Comparison of ENCODE assay signal across 14 mouse cellular contexts in the genomic region with DNA sequence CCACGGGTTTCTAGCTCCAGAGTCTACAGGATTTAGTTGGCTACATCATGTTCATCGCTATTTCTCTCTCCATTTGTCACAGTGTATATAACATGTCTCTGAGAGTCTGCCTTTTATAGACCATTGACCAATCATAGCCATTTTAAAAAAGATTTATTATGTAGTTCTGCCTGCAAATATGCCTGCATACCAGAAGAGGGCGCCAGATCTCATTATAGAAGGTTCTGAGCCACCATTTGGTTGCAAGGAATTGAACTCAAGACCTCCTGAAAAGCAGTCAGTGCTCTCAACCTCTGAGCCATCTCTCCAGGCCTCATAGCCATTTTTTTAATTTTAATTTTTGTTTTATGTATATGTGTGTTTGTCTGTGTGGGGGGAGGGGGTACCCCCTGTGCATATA.
DNase-seq lines count a peak whose midpoint lies in the region; TF ChIP-seq lines count a peak whose summit lies in the region.
"Had no signal": no experiment of that assay in that cellular context is flagged by ENCODE, and none has a peak within 500 bp of the region (broad histone marks: within the 10 kb centered on the region; RNA-seq: fewer than 3 reads in every experiment).

No protein-coding gene starts in this region.

- H3K4me2 ChIP-seq in CH12.LX (ENCODE audit: insufficient read depth, low read depth, poor library complexity, severe bottlenecking) = no peak overlapping the region
- H3K4me2 ChIP-seq: midbrain, embryonic 13.5 days had no signal

- dilution Hi-C loops in CH12.LX (cut with MboI; ENCODE audit: extremely low pct_ligation_motif_present, extremely low pct_unique_long_range_greater_than_20kb, low sequenced_read_pairs) = no loop called here

- intact Hi-C loops in left cerebral cortex, adult 2 months (cut with DNase I) = loop anchor here (2.0 kb wide), 1 partner anchor 151 kb away; a partner anchor contains a TSS
- intact Hi-C loops in left cerebral cortex, postnatal 4 days (cut with DNase I) = no loop called here

- no peaks in the 10 kb centered on the region for H3K27me3 ChIP-seq in CH12.LX (replicated peaks)
- H3K27me3 ChIP-seq: midbrain, embryonic 13.5 days had no signal

- peak; percentile 51 for TF ChIP-seq RAD21 in CH12.LX (IDR thresholded peaks at IDR 0.05; ENCODE audit: low read depth, low read length)

- TF ChIP-seq EP300 in CH12.LX (IDR thresholded peaks at IDR 0.05; ENCODE audit: low read length) = no peak

- peak; percentile 42 for TF ChIP-seq CTCF in left cerebral cortex, adult 2 months (IDR thresholded peaks at IDR 0.05)
- peak; percentile 26 to 54; a peak in 3 of 4 replicates for TF ChIP-seq CTCF in CH12.LX (conservative IDR thresholded peaks at IDR 0.05 in 1 of 2, IDR thresholded peaks at IDR 0.05 in 1 of 2; ENCODE audit: low read depth in 2 of 2, low read length in 2 of 2)
- 0 out of 2 replicates have a peak, but pooled peaks have one; percentile 10 for TF ChIP-seq CTCF in brain, embryonic 14.5 days (IDR thresholded peaks at IDR 0.05; ENCODE audit: borderline replicate concordance, extremely low read depth, insufficient read depth, insufficient read length)

- in situ Hi-C loops in CH12.LX (cut with MboI; ENCODE audit: low pct_ligation_motif_present, low pct_unique_long_range_greater_than_20kb, low sequenced_read_pairs) = no loop called here

- H3K4me1 ChIP-seq in CH12.LX (ENCODE audit: control insufficient read depth in 1 of 2, insufficient read depth in 2 of 2) = no peaks in the 10 kb centered on the region
- H3K4me1 ChIP-seq: midbrain, embryonic 13.5 days had no signal

- no peak overlapping the region for H3K9ac ChIP-seq in CH12.LX (ENCODE audit: insufficient read depth, low read depth)
- H3K9ac ChIP-seq: midbrain, embryonic 13.5 days had no signal

- H3K9me3 ChIP-seq in CH12.LX (replicated peaks; ENCODE audit: low read length) = no peaks in the 10 kb centered on the region
- H3K9me3 ChIP-seq: embryonic facial prominence, embryonic 10.5 days; midbrain, embryonic 13.5 days had no signal

- H3K79me2 ChIP-seq in CH12.LX (replicated peaks; ENCODE audit: control insufficient read depth, extremely low read depth, insufficient read depth, poor library complexity, severe bottlenecking) = no peaks in the 10 kb centered on the region

- no peak overlapping the region for H3K27ac ChIP-seq in left cerebral cortex, adult 2 months
- H3K27ac ChIP-seq in CH12.LX (ENCODE audit: insufficient read depth, low read depth) = no peak overlapping the region
- H3K27ac ChIP-seq: embryonic facial prominence, embryonic 10.5 days; midbrain, embryonic 13.5 days had no signal

- no peak for DNase-seq in left cerebral cortex, adult 2 months (ENCODE audit: extremely low spot score in 1 of 2, low spot score in 2 of 2)
- no peak for DNase-seq in left cerebral cortex, postnatal 4 days
- peak; percentile 51 for DNase-seq in 416B (ENCODE audit: low read depth)
- peak; percentile 23 for DNase-seq in CH12.LX (ENCODE audit: extremely low read depth)
- no peak for DNase-seq in brain, embryonic 14.5 days (ENCODE audit: low read depth)
- no peak for DNase-seq in c-Kit-positive CD71-positive TER-119-positive erythroid progenitor cells, embryonic 14.5 days (ENCODE audit: low spot score)
- no peak for DNase-seq in frontal cortex, postnatal 25 days (ENCODE audit: low spot score in 2 of 2)
- no peak for DNase-seq in spleen, postnatal 36 days (ENCODE audit: low spot score in 2 of 2)
- DNase-seq: cerebellum, adult 9-10 months; heart, postnatal 4 days; kidney, adult 8-10 months; lung, adult 2 months had no signal

- no peak overlapping the region for H3K4me3 ChIP-seq in left cerebral cortex, adult 2 months
- H3K4me3 ChIP-seq in CH12.LX (replicated peaks in 1 of 3; ENCODE audit: low read depth in 2 of 3, low read length in 2 of 3, poor library complexity in 1 of 3) = no peak overlapping the region
- H3K4me3 ChIP-seq: embryonic facial prominence, embryonic 10.5 days; midbrain, embryonic 13.5 days had no signal

- TF ChIP-seq POLR2A in CH12.LX (IDR thresholded peaks at IDR 0.05; ENCODE audit: low read depth, low read length) = no peak
- TF ChIP-seq POLR2A in brain, embryonic 14.5 days (IDR thresholded peaks at IDR 0.05; ENCODE audit: borderline replicate concordance, extremely low read depth, insufficient read depth, insufficient read length, poor library complexity, severe bottlenecking) = no peak

- no peaks in the 10 kb centered on the region for H3K36me3 ChIP-seq in CH12.LX (replicated peaks in 1 of 2; ENCODE audit: control insufficient read depth in 1 of 2, insufficient read depth in 1 of 2, low read length in 1 of 2)
- H3K36me3 ChIP-seq: embryonic facial prominence, embryonic 10.5 days; midbrain, embryonic 13.5 days had no signal

TF ChIP-seq in CH12.LX, 34 proteins besides CTCF, POLR2A, EP300 and RAD21:
- TF ChIP-seq UBTF (IDR thresholded peaks at IDR 0.05; ENCODE audit: low read depth, low read length) (no peak), MAX (IDR thresholded peaks at IDR 0.05; ENCODE audit: low read length) (no peak), SMC3 (IDR thresholded peaks at IDR 0.05; ENCODE audit: low read depth, low read length) (peak; percentile 39; the same call in 1 of the 2 replicates), USF1 (IDR thresholded peaks at IDR 0.05; ENCODE audit: low read depth, low read length) (no peak)
TF ChIP-seq in CH12.LX: peak in this region for 1.

Comparison
In these comparisons a context has a peak if more than half of its experiments do, and no peak if none do; other contexts are left out.
1. DNase-seq: peak in 416B (single experiment) and CH12.LX (single experiment); none in left cerebral cortex, adult 2 months (0 of 2), left cerebral cortex, postnatal 4 days (single experiment), brain, embryonic 14.5 days (single experiment), c-Kit-positive CD71-positive TER-119-positive erythroid progenitor cells, embryonic 14.5 days (single experiment), frontal cortex, postnatal 25 days (0 of 2) and spleen, postnatal 36 days (0 of 2).
2. Peak in every context shown above with its lines, with median percentiles within 50 percentile points of each other: CTCF ChIP-seq.